Mouse (Mus musculus): ENCODE data around the gene Creb5.

DNA sequence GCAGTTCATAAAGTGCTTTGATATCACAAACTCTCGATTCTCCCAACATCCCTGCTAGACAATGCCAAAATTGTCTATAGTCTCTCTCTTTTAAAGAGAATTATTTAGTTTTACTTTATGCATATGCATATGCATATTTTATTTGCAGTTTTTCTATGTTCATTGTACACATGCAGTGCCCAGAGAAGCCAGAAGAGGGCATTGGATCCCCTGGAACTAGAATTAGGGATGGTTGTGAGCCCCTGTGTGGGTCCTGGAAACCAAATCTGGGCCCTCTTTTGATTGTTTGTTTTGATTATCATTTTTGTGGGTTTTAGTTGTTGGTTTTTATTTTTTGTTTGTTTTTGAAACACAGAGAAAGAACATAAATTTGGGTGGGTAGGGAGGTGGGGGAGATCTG, 69.3 kb downstream of the Creb5 start:
- no peak for TF ChIP-seq POLR2A (IDR thresholded peaks at IDR 0.05; ENCODE audit: extremely low read depth, insufficient read depth, low read length)
- no peak for TF ChIP-seq CTCF (IDR thresholded peaks at IDR 0.05; ENCODE audit: extremely low read depth, insufficient read depth, low read length)

All from cortical plate, adult 2 months (tissue).